Comparison of ENCODE assay signal across 9 mouse cellular contexts in genomic region chr14:79515511-79516242, GRCm38 (mm10). TPM values are rescaled to one million over a fixed set of nuclear protein-coding genes. Genes with fewer than 3 reads are reported as not detected.
A peak's percentile ranks its signal among the peaks of the same experiment; 100 is the strongest.
DNase-seq lines count a peak whose midpoint lies in the region; ATAC-seq and TF ChIP-seq lines count a peak whose summit lies in the region.
"Had no signal": no experiment of that assay in that cellular context is flagged by ENCODE, and none has a peak within 500 bp of the region (broad histone marks: within the 10 kb centered on the region; RNA-seq: fewer than 3 reads in every experiment).

No protein-coding gene starts in this region.

- peak overlapping the region; percentile 57 for H3K9ac ChIP-seq in intestine, embryonic 16.5 days (ENCODE audit: low read depth, low read length)
- H3K9ac ChIP-seq in lung, postnatal 0 days (replicated peaks; ENCODE audit: low read depth) = no peak overlapping the region
- peak overlapping the region; percentile 28; the same call in 1 of the 2 replicates for H3K9ac ChIP-seq in stomach, postnatal 0 days (ENCODE audit: low read length)
- H3K9ac ChIP-seq in midbrain, embryonic 11.5 days (ENCODE audit: low read length) = no peak overlapping the region
- H3K9ac ChIP-seq in midbrain, embryonic 15.5 days = no peak overlapping the region
- H3K9ac ChIP-seq: neural tube, embryonic 12.5 days had no signal

- intact Hi-C loops in left cerebral cortex, adult 2 months (cut with DNase I) = no loop called here

- WGBS in intestine, embryonic 16.5 days = 57% methylated on average over 8 of the region's 8 CpGs
- WGBS in lung, postnatal 0 days = 47% methylated on average over 8 of the region's 8 CpGs
- WGBS in stomach, postnatal 0 days = 50% methylated on average over 8 of the region's 8 CpGs
- WGBS in midbrain, embryonic 11.5 days = 81% methylated on average over 8 of the region's 8 CpGs
- 79% methylated on average over 8 of the region's 8 CpGs for WGBS in midbrain, embryonic 15.5 days

- peak overlapping the region; percentile 9; the same call in 1 of the 2 replicates for H3K27ac ChIP-seq in left cerebral cortex, adult 2 months
- H3K27ac ChIP-seq in intestine, embryonic 16.5 days (ENCODE audit: low read length) = peak overlapping the region; percentile 88
- H3K27ac ChIP-seq in lung, postnatal 0 days (ENCODE audit: low read length) = peak overlapping the region; percentile 77
- H3K27ac ChIP-seq in stomach, postnatal 0 days (replicated peaks) = peak overlapping the region; percentile 84
- H3K27ac ChIP-seq in midbrain, embryonic 11.5 days (ENCODE audit: low read depth, low read length) = no peak overlapping the region
- no peak overlapping the region for H3K27ac ChIP-seq in midbrain, embryonic 15.5 days
- H3K27ac ChIP-seq: neural tube, embryonic 12.5 days had no signal

- no peak overlapping the region for H3K4me3 ChIP-seq in left cerebral cortex, adult 2 months
- peak overlapping the region; percentile 44 for H3K4me3 ChIP-seq in intestine, embryonic 16.5 days (ENCODE audit: low read length)
- H3K4me3 ChIP-seq in lung, postnatal 0 days (ENCODE audit: low read depth, low read length) = peak overlapping the region; percentile 19
- peak overlapping the region; percentile 18 for H3K4me3 ChIP-seq in stomach, postnatal 0 days (ENCODE audit: low read depth, low read length)
- H3K4me3 ChIP-seq in midbrain, embryonic 11.5 days (ENCODE audit: low read depth, low read length) = no peak overlapping the region
- H3K4me3 ChIP-seq in midbrain, embryonic 15.5 days = no peak overlapping the region
- H3K4me3 ChIP-seq: neural tube, embryonic 12.5 days had no signal

- peaks cover 19% of the 10 kb centered on the region for H3K4me1 ChIP-seq in intestine, embryonic 16.5 days (ENCODE audit: control insufficient read depth, insufficient read depth, low read length)
- peaks cover 26% of the 10 kb centered on the region; the same call in 1 of the 2 replicates for H3K4me1 ChIP-seq in lung, postnatal 0 days (ENCODE audit: insufficient read depth, low read depth, low read length)
- 0 out of 2 replicates have a peak, but pooled peaks cover 2% of the 10 kb centered on the region for H3K4me1 ChIP-seq in stomach, postnatal 0 days (replicated peaks; ENCODE audit: control insufficient read depth, insufficient read depth)
- H3K4me1 ChIP-seq in midbrain, embryonic 11.5 days (ENCODE audit: control insufficient read depth, insufficient read depth, low read length) = no peaks in the 10 kb centered on the region
- no peaks in the 10 kb centered on the region for H3K4me1 ChIP-seq in midbrain, embryonic 15.5 days
- H3K4me1 ChIP-seq: neural tube, embryonic 12.5 days had no signal

- no peak for TF ChIP-seq EP300 in lung, postnatal 0 days (IDR thresholded peaks at IDR 0.05)
- TF ChIP-seq EP300 in stomach, postnatal 0 days (optimal IDR thresholded peaks at IDR 0.05) = no peak

- H3K36me3 ChIP-seq in intestine, embryonic 16.5 days (ENCODE audit: control insufficient read depth, insufficient read depth, low read length) = no peaks in the 10 kb centered on the region
- no peaks in the 10 kb centered on the region for H3K36me3 ChIP-seq in lung, postnatal 0 days (ENCODE audit: insufficient read depth, low read length)
- H3K36me3 ChIP-seq in stomach, postnatal 0 days (ENCODE audit: control insufficient read depth, insufficient read depth, low read length) = no peaks in the 10 kb centered on the region
- no peaks in the 10 kb centered on the region for H3K36me3 ChIP-seq in midbrain, embryonic 11.5 days (ENCODE audit: control insufficient read depth, insufficient read depth, low read length)
- H3K36me3 ChIP-seq in midbrain, embryonic 15.5 days (replicated peaks) = no peaks in the 10 kb centered on the region
- H3K36me3 ChIP-seq: neural tube, embryonic 12.5 days had no signal

- no peak for TF ChIP-seq CTCF in left cerebral cortex, adult 2 months (IDR thresholded peaks at IDR 0.05)
- TF ChIP-seq CTCF in lung, postnatal 0 days (IDR thresholded peaks at IDR 0.05) = no peak
- TF ChIP-seq CTCF in stomach, postnatal 0 days (IDR thresholded peaks at IDR 0.05; ENCODE audit: low read depth) = no peak

- no peak for DNase-seq in left cerebral cortex, adult 2 months (ENCODE audit: extremely low spot score in 1 of 2, low spot score in 2 of 2)
- no peak for DNase-seq in left cerebral cortex, adult 18-20 months (ENCODE audit: low spot score in 2 of 2)
- peak; percentile 88 for DNase-seq in lung, postnatal 0 days (ENCODE audit: low spot score)
- peak; percentile 77 for DNase-seq in stomach, postnatal 0 days (ENCODE audit: low spot score)
- no peak for DNase-seq in adrenal gland, postnatal 10 days
- no peak for DNase-seq in midbrain, embryonic 11.5 days (ENCODE audit: low spot score, missing footprints)

- peak overlapping the region; percentile 56 for H3K4me2 ChIP-seq in intestine, embryonic 16.5 days (ENCODE audit: low read depth, low read length)
- peak overlapping the region; percentile 41 for H3K4me2 ChIP-seq in lung, postnatal 0 days (replicated peaks; ENCODE audit: low read depth, low read length)
- peak overlapping the region; percentile 38 for H3K4me2 ChIP-seq in stomach, postnatal 0 days (replicated peaks; ENCODE audit: low read depth)
- H3K4me2 ChIP-seq in midbrain, embryonic 11.5 days = no peak overlapping the region
- H3K4me2 ChIP-seq in midbrain, embryonic 15.5 days = no peak overlapping the region
- H3K4me2 ChIP-seq: neural tube, embryonic 12.5 days had no signal

- peak; percentile 95 for ATAC-seq in intestine, embryonic 16.5 days
- peak; percentile 90 for ATAC-seq in lung, postnatal 0 days
- ATAC-seq in stomach, postnatal 0 days (ENCODE audit: low FRiP score, low TSS enrichment) = peak; percentile 94
- no peak for ATAC-seq in midbrain, embryonic 11.5 days (ENCODE audit: low FRiP score)
- no peak for ATAC-seq in midbrain, embryonic 15.5 days (replicated peaks)

- H3K27me3 ChIP-seq in intestine, embryonic 16.5 days (replicated peaks; ENCODE audit: control insufficient read depth, insufficient read depth, low read length) = no peaks in the 10 kb centered on the region
- no peaks in the 10 kb centered on the region for H3K27me3 ChIP-seq in lung, postnatal 0 days (replicated peaks; ENCODE audit: insufficient read depth, low read length)
- H3K27me3 ChIP-seq in stomach, postnatal 0 days (ENCODE audit: control insufficient read depth, insufficient read depth, low read length) = no peaks in the 10 kb centered on the region
- no peaks in the 10 kb centered on the region for H3K27me3 ChIP-seq in midbrain, embryonic 11.5 days (ENCODE audit: control insufficient read depth, insufficient read depth, low read length)
- H3K27me3 ChIP-seq in midbrain, embryonic 15.5 days (replicated peaks) = no peaks in the 10 kb centered on the region
- H3K27me3 ChIP-seq: neural tube, embryonic 12.5 days had no signal

- no peaks in the 10 kb centered on the region for H3K9me3 ChIP-seq in intestine, embryonic 16.5 days (ENCODE audit: control insufficient read depth, low read length)
- no peaks in the 10 kb centered on the region for H3K9me3 ChIP-seq in lung, postnatal 0 days (ENCODE audit: low read length)
- no peaks in the 10 kb centered on the region for H3K9me3 ChIP-seq in stomach, postnatal 0 days (ENCODE audit: control insufficient read depth, low read length)
- H3K9me3 ChIP-seq in midbrain, embryonic 11.5 days (ENCODE audit: control insufficient read depth, low read length) = no peaks in the 10 kb centered on the region
- no peaks in the 10 kb centered on the region for H3K9me3 ChIP-seq in midbrain, embryonic 15.5 days
- H3K9me3 ChIP-seq: neural tube, embryonic 12.5 days had no signal

RNA-seq across cellular contexts. Expression of gene Wbp4, which starts 34.4 kb away (rescaled TPM):
- 10 to 100 TPM; 47.7 to 52.0 TPM for total RNA-seq in left cerebral cortex, adult 2 months (2021)
- total RNA-seq in left cerebral cortex, adult 18-20 months (2021) = 10 to 100 TPM; 49.9 to 52.8 TPM
- 26.9 and 31.3 TPM in 2 replicates for polyA plus RNA-seq in intestine, embryonic 16.5 days (2015; fragmentation: Nextera tagmentation; extraction: Ambion mirVana)
- 35.8 and 37.6 TPM in 2 replicates for polyA plus RNA-seq in lung, postnatal 0 days (2015; fragmentation: Nextera tagmentation; extraction: Ambion mirVana)
- polyA plus RNA-seq in stomach, postnatal 0 days (2015; fragmentation: Nextera tagmentation; extraction: Ambion mirVana) = 28.8 and 31.0 TPM in 2 replicates
- total RNA-seq in adrenal gland, postnatal 10 days (2021) = 10 to 100 TPM; 33.5 to 33.6 TPM
- polyA plus RNA-seq in midbrain, embryonic 11.5 days (2014; fragmentation: Nextera tagmentation; extraction: Ambion mirVana) = 61.1 and 62.4 TPM in 2 replicates
- 42.7 and 43.4 TPM in 2 replicates for polyA plus RNA-seq in midbrain, embryonic 15.5 days (2015; fragmentation: Nextera tagmentation; extraction: Ambion mirVana)

RNA-seq across cellular contexts. Expression of gene Elf1, which starts 34.7 kb away (rescaled TPM):
- total RNA-seq in left cerebral cortex, adult 2 months (2021) = 1 to 10 TPM; 4.1 to 4.6 TPM
- total RNA-seq in left cerebral cortex, adult 18-20 months (2021) = 1 to 10 TPM; 4.5 to 4.7 TPM
- polyA plus RNA-seq in intestine, embryonic 16.5 days (2015; fragmentation: Nextera tagmentation; extraction: Ambion mirVana) = 21.9 and 22.2 TPM in 2 replicates
- polyA plus RNA-seq in lung, postnatal 0 days (2015; fragmentation: Nextera tagmentation; extraction: Ambion mirVana) = 21.0 and 25.7 TPM in 2 replicates
- 18.7 and 19.3 TPM in 2 replicates for polyA plus RNA-seq in stomach, postnatal 0 days (2015; fragmentation: Nextera tagmentation; extraction: Ambion mirVana)
- 10 to 100 TPM; 24.7 to 27.4 TPM for total RNA-seq in adrenal gland, postnatal 10 days (2021)
- 5.9 and 8.3 TPM in 2 replicates for polyA plus RNA-seq in midbrain, embryonic 11.5 days (2014; fragmentation: Nextera tagmentation; extraction: Ambion mirVana)
- 3.0 and 3.6 TPM in 2 replicates for polyA plus RNA-seq in midbrain, embryonic 15.5 days (2015; fragmentation: Nextera tagmentation; extraction: Ambion mirVana)

Comparison
In these comparisons a context has a peak if more than half of its experiments do, and no peak if none do; other contexts are left out.
1. DNase-seq: peak in lung, postnatal 0 days (single experiment) and stomach, postnatal 0 days (single experiment); none in left cerebral cortex, adult 2 months (0 of 2), left cerebral cortex, adult 18-20 months (0 of 2), adrenal gland, postnatal 10 days (single experiment) and midbrain, embryonic 11.5 days (single experiment).
2. H3K27ac ChIP-seq: peak in left cerebral cortex, adult 2 months (single experiment), intestine, embryonic 16.5 days (single experiment), lung, postnatal 0 days (single experiment) and stomach, postnatal 0 days (single experiment); none in midbrain, embryonic 11.5 days (single experiment) and midbrain, embryonic 15.5 days (single experiment).
3. H3K4me3 ChIP-seq: peak in intestine, embryonic 16.5 days (single experiment), lung, postnatal 0 days (single experiment) and stomach, postnatal 0 days (single experiment); none in left cerebral cortex, adult 2 months (single experiment), midbrain, embryonic 11.5 days (single experiment) and midbrain, embryonic 15.5 days (single experiment).
4. ATAC-seq: peak in intestine, embryonic 16.5 days (single experiment), lung, postnatal 0 days (single experiment) and stomach, postnatal 0 days (single experiment); none in midbrain, embryonic 11.5 days (single experiment) and midbrain, embryonic 15.5 days (single experiment).
5. H3K4me2 ChIP-seq: peak in intestine, embryonic 16.5 days (single experiment), lung, postnatal 0 days (single experiment) and stomach, postnatal 0 days (single experiment); none in midbrain, embryonic 11.5 days (single experiment) and midbrain, embryonic 15.5 days (single experiment).
6. H3K9ac ChIP-seq: peak in intestine, embryonic 16.5 days (single experiment) and stomach, postnatal 0 days (single experiment); none in lung, postnatal 0 days (single experiment), midbrain, embryonic 11.5 days (single experiment) and midbrain, embryonic 15.5 days (single experiment).